Mouse (Mus musculus) limb, embryonic 12.5 days (tissue): ENCODE data around the gene Sptb. TPM values are rescaled to one million over a fixed set of nuclear protein-coding genes. Genes with fewer than 3 reads are reported as not detected.

Source experiments
- ATAC-seq: fragments of 200-750 bp; cut with Nextera tagmentation; 2 replicates; pipeline ENCODE4 v1.8.0; 2017; ENCODE audit warnings: low read depth, moderate TSS enrichment; ENCODE audit not compliant: insufficient number of reproducible peaks, insufficient read depth, low FRiP score, low TSS enrichment
- H3K27ac ChIP-seq: fragments of 300-500 bp; sonication (generic); 2 replicates; pipeline ENCODE4 v1.5.1; 2016; ENCODE audit warnings: mild to moderate bottlenecking, moderate library complexity
- H3K27me3 ChIP-seq: fragments of 300-500 bp; sonication (generic); 2 replicates; pipeline ENCODE4 v1.6.1; 2016; ENCODE audit warnings: mild to moderate bottlenecking, moderate library complexity
- H3K36me3 ChIP-seq: fragments of 300-500 bp; sonication (generic); 2 replicates; pipeline ENCODE4 v1.6.1; 2016; ENCODE audit warnings: mild to moderate bottlenecking, moderate library complexity
- H3K4me1 ChIP-seq: fragments of 300-500 bp; sonication (generic); replicated peaks from 2 replicates; pipeline ENCODE4 v1.6.1; 2016
- H3K4me2 ChIP-seq: fragments of 300-500 bp; sonication (generic); 2 replicates; pipeline ENCODE4 v1.6.1; 2016; ENCODE audit warnings: mild to moderate bottlenecking, moderate library complexity
- H3K4me3 ChIP-seq: fragments of 300-500 bp; sonication (generic); replicated peaks from 2 replicates; pipeline ENCODE4 v1.5.1; 2016; ENCODE audit warnings: mild to moderate bottlenecking
- H3K9ac ChIP-seq: fragments of 300-500 bp; sonication (generic); replicated peaks from 2 replicates; pipeline ENCODE4 v1.6.1; 2016; ENCODE audit warnings: mild to moderate bottlenecking, moderate library complexity
- H3K9me3 ChIP-seq: fragments of 300-500 bp; sonication (generic); 2 replicates; pipeline ENCODE4 v1.6.1; 2016; ENCODE audit warnings: mild to moderate bottlenecking, moderate library complexity
- whole genome bisulfite sequencing: fragments of 180-500 bp; shearing (Covaris S2); methylation state at CpG from one replicate; pipeline ENCODE4 v1.1.7; 2016; 5-methylcytosine and 5-hydroxymethylcytosine counted together
- polyA plus RNA-seq: library from polyadenylated mRNA; unstranded; fragments of >200 nt; fragmentation: Nextera tagmentation; extraction: Ambion mirVana; gene quantifications from 2 replicates; pipeline ENCODE4 v1.2.1, GENCODE M21; 2016

The Sptb gene
- polyA plus RNA-seq, 1 experiment from 2014 or later, result 1.3 TPM

GRCm38 (mm10) chr12:76696380-76696935, 13.9 kb downstream of the Sptb start:
- no peak for ATAC-seq
- Histone ChIP-seq H3K9ac (no peak overlapping the region), H3K4me3 (no peak overlapping the region), H3K27ac (no peak overlapping the region), H3K9me3 (no peaks in the 10 kb centered on the region), H3K36me3 (no peaks in the 10 kb centered on the region), H3K27me3 (no peaks in the 10 kb centered on the region), H3K4me1 (peaks cover 9% of the 10 kb centered on the region), H3K4me2 (no peak overlapping the region)
- 81% methylated on average over 13 of the region's 13 CpGs for WGBS

GRCm38 (mm10) chr12:76695773-76696172, 14.6 kb downstream of the Sptb start:
- H3K4me2 ChIP-seq, result no peak overlapping the region
- no peaks in the 10 kb centered on the region for H3K27me3 ChIP-seq
- no peak overlapping the region for H3K27ac ChIP-seq
- 71% methylated on average over 5 of the region's 5 CpGs for WGBS
- ATAC-seq, result no peak
- H3K4me3 ChIP-seq, result no peak overlapping the region
- no peaks in the 10 kb centered on the region for H3K36me3 ChIP-seq
- no peak overlapping the region for H3K9ac ChIP-seq
- peaks cover 9% of the 10 kb centered on the region for H3K4me1 ChIP-seq
- no peaks in the 10 kb centered on the region for H3K9me3 ChIP-seq

- 5% methylated on average over 17 of the region's 17 CpGs for WGBS
These were observed 15.4 kb downstream of the Sptb start for GRCm38 (mm10) chr12:76694801-76695505.

GRCm38 (mm10) chr12:76687498-76688200, 22.7 kb downstream of the Sptb start:
- Histone ChIP-seq H3K27ac (no peak overlapping the region), H3K4me2 (no peak overlapping the region), H3K4me1 (no peaks in the 10 kb centered on the region), H3K36me3 (no peaks in the 10 kb centered on the region), H3K27me3 (no peaks in the 10 kb centered on the region), H3K9ac (no peak overlapping the region), H3K4me3 (no peak overlapping the region), H3K9me3 (no peaks in the 10 kb centered on the region)
- 78% methylated on average over 10 of the region's 10 CpGs for WGBS
- no peak for ATAC-seq

More at GRCm38 (mm10) chr12:76694801-76695505, 15.4 kb downstream of the Sptb start:
- H3K4me3 ChIP-seq, result peak overlapping the region; percentile 27
- H3K4me1 ChIP-seq, result peaks cover 9% of the 10 kb centered on the region
- H3K9me3 ChIP-seq, result no peaks in the 10 kb centered on the region
- H3K9ac ChIP-seq, result peak overlapping the region; percentile 31; the same call in 1 of the 2 replicates
- no peak for ATAC-seq
- no peaks in the 10 kb centered on the region for H3K27me3 ChIP-seq
- H3K27ac ChIP-seq, result no peak overlapping the region
- peak overlapping the region; percentile 61 for H3K4me2 ChIP-seq
- no peaks in the 10 kb centered on the region for H3K36me3 ChIP-seq

GRCm38 (mm10) chr12:76685647-76686046, 24.7 kb downstream of the Sptb start:
- ATAC-seq, result no peak

GRCm38 (mm10) chr12:76684493-76684892, 25.9 kb downstream of the Sptb start:
- no peaks in the 10 kb centered on the region for H3K4me1 ChIP-seq
- WGBS, result 57% methylated on average over 6 of the region's 6 CpGs
- H3K4me2 ChIP-seq, result no peak overlapping the region
- no peaks in the 10 kb centered on the region for H3K36me3 ChIP-seq
- no peaks in the 10 kb centered on the region for H3K9me3 ChIP-seq
- H3K9ac ChIP-seq, result no peak overlapping the region
- no peak overlapping the region for H3K4me3 ChIP-seq
- ATAC-seq, result no peak
- no peak overlapping the region for H3K27ac ChIP-seq
- no peaks in the 10 kb centered on the region for H3K27me3 ChIP-seq

More at GRCm38 (mm10) chr12:76685647-76686046, 24.7 kb downstream of the Sptb start:
- Histone ChIP-seq H3K9me3 (no peaks in the 10 kb centered on the region), H3K4me1 (no peaks in the 10 kb centered on the region), H3K27ac (no peak overlapping the region), H3K36me3 (no peaks in the 10 kb centered on the region), H3K4me2 (no peak overlapping the region), H3K4me3 (no peak overlapping the region), H3K27me3 (no peaks in the 10 kb centered on the region), H3K9ac (no peak overlapping the region)
- 94% methylated on average over 3 of the region's 3 CpGs for WGBS

- no peaks in the 10 kb centered on the region for H3K27me3 ChIP-seq
- no peaks in the 10 kb centered on the region for H3K9me3 ChIP-seq
- no peaks in the 10 kb centered on the region for H3K36me3 ChIP-seq
- ATAC-seq, result no peak
- H3K4me3 ChIP-seq, result no peak overlapping the region
- H3K9ac ChIP-seq, result no peak overlapping the region
- no peak overlapping the region for H3K27ac ChIP-seq
- no peak overlapping the region for H3K4me2 ChIP-seq
- H3K4me1 ChIP-seq, result no peaks in the 10 kb centered on the region
These were observed 28.4 kb downstream of the Sptb start for GRCm38 (mm10) chr12:76681937-76682336.

- Histone ChIP-seq H3K9me3 (no peaks in the 10 kb centered on the region), H3K4me2 (no peak overlapping the region), H3K4me3 (no peak overlapping the region), H3K27me3 (no peaks in the 10 kb centered on the region), H3K36me3 (no peaks in the 10 kb centered on the region), H3K4me1 (peaks cover 8% of the 10 kb centered on the region), H3K27ac (no peak overlapping the region), H3K9ac (no peak overlapping the region)
- ATAC-seq, result no peak
- 59% methylated on average over 7 of the region's 7 CpGs for WGBS
These were observed 33.3 kb downstream of the Sptb start for GRCm38 (mm10) chr12:76677068-76677467.

- H3K27ac ChIP-seq, result no peak overlapping the region
- no peak for ATAC-seq
- H3K4me3 ChIP-seq, result no peak overlapping the region
- no peak overlapping the region for H3K9ac ChIP-seq
- no peaks in the 10 kb centered on the region for H3K36me3 ChIP-seq
- H3K4me1 ChIP-seq, result peaks cover 8% of the 10 kb centered on the region
- WGBS, result 87% methylated on average over 22 of the region's 22 CpGs
- H3K9me3 ChIP-seq, result no peaks in the 10 kb centered on the region
- H3K27me3 ChIP-seq, result 0 out of 2 replicates have a peak, but pooled peaks cover 1% of the 10 kb centered on the region
- no peak overlapping the region for H3K4me2 ChIP-seq
These were observed 33.9 kb downstream of the Sptb start for GRCm38 (mm10) chr12:76676477-76676876.

GRCm38 (mm10) chr12:76675364-76675763, 35.0 kb downstream of the Sptb start:
- H3K9me3 ChIP-seq, result no peaks in the 10 kb centered on the region
- no peak overlapping the region for H3K4me3 ChIP-seq
- no peak overlapping the region for H3K4me2 ChIP-seq
- 82% methylated on average over 5 of the region's 5 CpGs for WGBS
- H3K27ac ChIP-seq, result no peak overlapping the region
- no peak overlapping the region for H3K9ac ChIP-seq
- H3K4me1 ChIP-seq, result peaks cover 13% of the 10 kb centered on the region
- H3K36me3 ChIP-seq, result no peaks in the 10 kb centered on the region
- ATAC-seq, result no peak
- H3K27me3 ChIP-seq, result 0 out of 2 replicates have a peak, but pooled peaks cover 2% of the 10 kb centered on the region

- ATAC-seq, result no peak
These were observed 36.5 kb downstream of the Sptb start for GRCm38 (mm10) chr12:76673794-76674222.

More at GRCm38 (mm10) chr12:76673794-76674222, 36.5 kb downstream of the Sptb start:
- H3K4me2 ChIP-seq, result no peak overlapping the region
- 0 out of 2 replicates have a peak, but pooled peaks cover 2% of the 10 kb centered on the region for H3K27me3 ChIP-seq
- peaks cover 21% of the 10 kb centered on the region for H3K4me1 ChIP-seq
- WGBS, result 82% methylated on average over 12 of the region's 12 CpGs
- H3K4me3 ChIP-seq, result no peak overlapping the region
- no peak overlapping the region for H3K27ac ChIP-seq
- no peaks in the 10 kb centered on the region for H3K36me3 ChIP-seq
- no peaks in the 10 kb centered on the region for H3K9me3 ChIP-seq
- H3K9ac ChIP-seq, result no peak overlapping the region
